Mouse (Mus musculus) hindbrain, embryonic 13.5 days (tissue): ENCODE measurements at regions not wholly inside any gene's neighbourhood (a gene's known extent, or its start where the extent isn't known, plus 50 kb on each side); places are given as distances from the start of the nearest gene placed in this dataset.

Source experiments
- ATAC-seq: fragments of 200-750 bp; cut with Nextera tagmentation; 2 replicates; pipeline ENCODE4 v1.8.0; 2017; ENCODE audit warnings: moderate TSS enrichment; ENCODE audit not compliant: low FRiP score
- H3K27ac ChIP-seq: fragments of 300-500 bp; sonication (generic); 2 replicates; pipeline ENCODE4 v1.5.1; 2015; ENCODE audit warnings: inconsistent platforms, mild to moderate bottlenecking, moderate library complexity
- H3K27me3 ChIP-seq: fragments of 300-500 bp; sonication (generic); 2 replicates; pipeline ENCODE4 v1.6.1; 2015; ENCODE audit warnings: mild to moderate bottlenecking, inconsistent platforms
- H3K36me3 ChIP-seq: fragments of 300-500 bp; sonication (generic); 2 replicates; pipeline ENCODE4 v1.6.1; 2015; ENCODE audit warnings: mild to moderate bottlenecking, inconsistent platforms
- H3K4me1 ChIP-seq: fragments of 300-500 bp; sonication (generic); replicated peaks from 2 replicates; pipeline ENCODE4 v1.6.1; 2015; ENCODE audit warnings: inconsistent platforms
- H3K4me2 ChIP-seq: fragments of 300-500 bp; sonication (generic); 2 replicates; pipeline ENCODE4 v1.6.1; 2015; ENCODE audit warnings: inconsistent platforms, mild to moderate bottlenecking, moderate library complexity
- H3K4me3 ChIP-seq: fragments of 300-500 bp; sonication (generic); 2 replicates; pipeline ENCODE4 v1.5.1; 2015; ENCODE audit warnings: mild to moderate bottlenecking, inconsistent platforms
- H3K9ac ChIP-seq: fragments of 300-500 bp; sonication (generic); 2 replicates; pipeline ENCODE4 v1.6.1; 2015; ENCODE audit warnings: mild to moderate bottlenecking, inconsistent platforms
- H3K9me3 ChIP-seq: fragments of 300-500 bp; sonication (generic); 2 replicates; pipeline ENCODE4 v1.6.1; 2016; ENCODE audit warnings: inconsistent platforms
- WGBS: fragments of 180-500 bp; shearing (Covaris S2); methylation state at CpG from one replicate; pipeline ENCODE4 v1.1.7; 2015; 5-methylcytosine and 5-hydroxymethylcytosine counted together

DNA sequence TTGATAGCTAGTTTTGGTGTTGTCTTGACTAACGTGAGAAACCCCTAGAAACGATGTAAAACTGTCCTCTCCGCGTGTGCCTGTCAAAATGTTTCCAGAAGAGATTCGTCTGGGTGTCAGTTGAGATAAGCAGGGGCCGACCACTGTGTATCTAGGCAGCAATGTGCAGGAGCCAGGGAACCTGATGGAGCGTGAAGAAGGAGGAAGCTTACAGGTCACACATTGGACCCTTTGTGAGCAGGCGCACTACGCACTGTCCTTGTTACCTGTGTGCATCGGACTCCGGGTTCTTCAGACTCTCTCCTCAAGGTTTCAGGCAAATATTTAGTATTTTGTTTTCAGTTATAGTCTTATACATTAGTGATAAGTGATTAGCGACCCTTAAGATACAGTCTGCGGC is 59.5 kb upstream of the Slc35b3 start:
- Histone ChIP-seq H3K4me1 (no peaks in the 10 kb centered on the region), H3K4me2 (no peak overlapping the region), H3K27me3 (no peaks in the 10 kb centered on the region), H3K9me3 (no peaks in the 10 kb centered on the region), H3K36me3 (no peaks in the 10 kb centered on the region), H3K27ac (no peak overlapping the region), H3K4me3 (no peak overlapping the region), H3K9ac (no peak overlapping the region)
- no peak for ATAC-seq
- WGBS: 83% methylated on average over 13 of the region's 13 CpGs

GRCm38 (mm10) chr13:39011696-39012095 is 51.0 kb upstream of the Slc35b3 start:
- no peaks in the 10 kb centered on the region for H3K9me3 ChIP-seq
- H3K4me2 ChIP-seq: peak overlapping the region; percentile 39
- 0 out of 2 replicates have a peak overlapping the region, but pooled peaks have one; percentile 3 for H3K4me3 ChIP-seq
- peaks cover 7% of the 10 kb centered on the region for H3K4me1 ChIP-seq
- peak overlapping the region; percentile 58 for H3K27ac ChIP-seq
- WGBS: 4% methylated on average over 8 of the region's 8 CpGs
- no peaks in the 10 kb centered on the region for H3K27me3 ChIP-seq
- H3K9ac ChIP-seq: no peak overlapping the region
- no peaks in the 10 kb centered on the region for H3K36me3 ChIP-seq
- ATAC-seq: peak; percentile 69
